Mouse (Mus musculus): Measurements from ENCODE around the gene Ush1g.

DNA sequence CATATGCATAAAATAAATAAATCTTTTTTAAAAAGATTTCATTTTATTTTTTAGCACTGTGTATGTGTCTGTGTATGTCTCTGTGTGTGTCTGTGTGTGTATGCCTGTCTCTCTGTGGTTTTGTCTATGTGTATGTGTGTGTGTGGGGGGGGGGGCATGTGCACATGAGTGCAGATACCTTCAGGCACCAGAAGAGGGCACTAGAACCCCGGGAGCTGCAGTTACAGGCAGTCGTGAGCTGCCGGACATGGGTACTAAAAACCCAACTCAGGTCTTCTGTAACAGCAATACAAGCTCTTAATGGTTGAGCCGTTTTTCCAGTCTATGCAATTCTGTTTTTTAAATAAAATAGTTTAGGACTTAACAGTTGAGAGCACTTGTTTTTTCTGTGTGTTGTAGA, 21.1 kb downstream of the Ush1g start:
- TF ChIP-seq GATA1 (IDR thresholded peaks at IDR 0.05; ENCODE audit: low read length) (no peak), TAL1 (IDR thresholded peaks at IDR 0.05; ENCODE audit: low read length) (no peak)

Data from erythroblast, embryonic 14.5 days (primary cell).